Mouse (Mus musculus): Measurements from ENCODE around the gene Col4a2. TPM values are rescaled to one million over a fixed set of nuclear protein-coding genes. Genes with fewer than 3 reads are reported as not detected.
A peak's percentile ranks its signal among the peaks of the same experiment; 100 is the strongest.

Gene Col4a2
- polyA plus RNA-seq, 1 experiment from 2014 or later = 33.8 TPM

GRCm38 (mm10) chr8:11276286-11276685 is 36.3 kb upstream of the Col4a2 start:
- H3K9me3 ChIP-seq (replicated peaks; ENCODE audit: control insufficient read depth, low read length, poor library complexity, severe bottlenecking) = no peaks in the 10 kb centered on the region
- no peaks in the 10 kb centered on the region for H3K27me3 ChIP-seq (ENCODE audit: control insufficient read depth, insufficient read depth, low read depth, low read length)
- WGBS = 85% methylated on average over 5 of the region's 6 CpGs
- no peak for ATAC-seq
- H3K4me1 ChIP-seq (ENCODE audit: control insufficient read depth, insufficient read depth, low read length) = no peaks in the 10 kb centered on the region; the same call in 1 of the 2 replicates
- no peaks in the 10 kb centered on the region for H3K36me3 ChIP-seq (ENCODE audit: control insufficient read depth, insufficient read depth, low read length)
- H3K9ac ChIP-seq (ENCODE audit: low read depth, low read length) = no peak overlapping the region
- H3K4me3 ChIP-seq (ENCODE audit: low read depth, low read length) = no peak overlapping the region
- H3K27ac ChIP-seq (ENCODE audit: low read length) = no peak overlapping the region
- H3K4me2 ChIP-seq (ENCODE audit: low read length) = no peak overlapping the region

GRCm38 (mm10) chr8:11277602-11278051 is 35.0 kb upstream of the Col4a2 start:
- H3K4me2 ChIP-seq (ENCODE audit: low read length) = no peak overlapping the region
- no peaks in the 10 kb centered on the region for H3K27me3 ChIP-seq (ENCODE audit: control insufficient read depth, insufficient read depth, low read depth, low read length)
- H3K4me1 ChIP-seq (ENCODE audit: control insufficient read depth, insufficient read depth, low read length) = peaks cover 3% of the 10 kb centered on the region; the same call in 1 of the 2 replicates
- no peaks in the 10 kb centered on the region for H3K36me3 ChIP-seq (ENCODE audit: control insufficient read depth, insufficient read depth, low read length)
- no peak for ATAC-seq
- peak overlapping the region; percentile 58; the same call in 1 of the 2 replicates for H3K27ac ChIP-seq (ENCODE audit: low read length)
- WGBS = 70% methylated on average over 3 of the region's 3 CpGs
- H3K9ac ChIP-seq (ENCODE audit: low read depth, low read length) = no peak overlapping the region
- H3K9me3 ChIP-seq (replicated peaks; ENCODE audit: control insufficient read depth, low read length, poor library complexity, severe bottlenecking) = no peaks in the 10 kb centered on the region
- no peak overlapping the region for H3K4me3 ChIP-seq (ENCODE audit: low read depth, low read length)

- no peak overlapping the region for H3K4me2 ChIP-seq (ENCODE audit: low read length)
- H3K36me3 ChIP-seq (ENCODE audit: control insufficient read depth, insufficient read depth, low read length) = no peaks in the 10 kb centered on the region
- H3K27me3 ChIP-seq (ENCODE audit: control insufficient read depth, insufficient read depth, low read depth, low read length) = no peaks in the 10 kb centered on the region
- H3K27ac ChIP-seq (ENCODE audit: low read length) = peak overlapping the region; percentile 58; the same call in 1 of the 2 replicates
- H3K9ac ChIP-seq (ENCODE audit: low read depth, low read length) = no peak overlapping the region
- WGBS = 48% methylated on average over 4 of the region's 4 CpGs
- H3K4me3 ChIP-seq (ENCODE audit: low read depth, low read length) = no peak overlapping the region
- H3K9me3 ChIP-seq (replicated peaks; ENCODE audit: control insufficient read depth, low read length, poor library complexity, severe bottlenecking) = no peaks in the 10 kb centered on the region
- peaks cover 5% of the 10 kb centered on the region; the same call in 1 of the 2 replicates for H3K4me1 ChIP-seq (ENCODE audit: control insufficient read depth, insufficient read depth, low read length)
- no peak for ATAC-seq
Measured at GRCm38 (mm10) chr8:11278101-11278611, 34.4 kb upstream of the Col4a2 start.

- Histone ChIP-seq H3K4me2 (ENCODE audit: low read length) (peak overlapping the region; percentile 3; the same call in 1 of the 2 replicates), H3K9me3 (replicated peaks; ENCODE audit: control insufficient read depth, low read length, poor library complexity, severe bottlenecking) (no peaks in the 10 kb centered on the region), H3K36me3 (ENCODE audit: control insufficient read depth, insufficient read depth, low read length) (no peaks in the 10 kb centered on the region), H3K27ac (ENCODE audit: low read length) (no peak overlapping the region), H3K4me1 (ENCODE audit: control insufficient read depth, insufficient read depth, low read length) (peaks cover 6% of the 10 kb centered on the region; the same call in 1 of the 2 replicates), H3K4me3 (ENCODE audit: low read depth, low read length) (no peak overlapping the region), H3K27me3 (ENCODE audit: control insufficient read depth, insufficient read depth, low read depth, low read length) (no peaks in the 10 kb centered on the region), H3K9ac (ENCODE audit: low read depth, low read length) (no peak overlapping the region)
- no peak for ATAC-seq
- WGBS = 60% methylated on average over 20 of the region's 20 CpGs
Measured at GRCm38 (mm10) chr8:11279296-11279826, 33.2 kb upstream of the Col4a2 start.

GRCm38 (mm10) chr8:11280721-11281268 is 31.8 kb upstream of the Col4a2 start:
- Histone ChIP-seq H3K4me1 (ENCODE audit: control insufficient read depth, insufficient read depth, low read length) (peaks cover 6% of the 10 kb centered on the region; the same call in 1 of the 2 replicates), H3K27ac (ENCODE audit: low read length) (no peak overlapping the region), H3K9ac (ENCODE audit: low read depth, low read length) (no peak overlapping the region), H3K4me3 (ENCODE audit: low read depth, low read length) (no peak overlapping the region), H3K27me3 (ENCODE audit: control insufficient read depth, insufficient read depth, low read depth, low read length) (no peaks in the 10 kb centered on the region), H3K9me3 (replicated peaks; ENCODE audit: control insufficient read depth, low read length, poor library complexity, severe bottlenecking) (no peaks in the 10 kb centered on the region), H3K36me3 (ENCODE audit: control insufficient read depth, insufficient read depth, low read length) (no peaks in the 10 kb centered on the region), H3K4me2 (ENCODE audit: low read length) (no peak overlapping the region)
- 67% methylated on average over 10 of the region's 10 CpGs for WGBS
- no peak for ATAC-seq

- H3K27ac ChIP-seq (ENCODE audit: low read length) = no peak overlapping the region
- no peak overlapping the region for H3K4me2 ChIP-seq (ENCODE audit: low read length)
- no peaks in the 10 kb centered on the region for H3K9me3 ChIP-seq (replicated peaks; ENCODE audit: control insufficient read depth, low read length, poor library complexity, severe bottlenecking)
- WGBS = 72% methylated on average over 10 of the region's 10 CpGs
- H3K4me1 ChIP-seq (ENCODE audit: control insufficient read depth, insufficient read depth, low read length) = peaks cover 6% of the 10 kb centered on the region; the same call in 1 of the 2 replicates
- no peak overlapping the region for H3K9ac ChIP-seq (ENCODE audit: low read depth, low read length)
- H3K4me3 ChIP-seq (ENCODE audit: low read depth, low read length) = no peak overlapping the region
- H3K36me3 ChIP-seq (ENCODE audit: control insufficient read depth, insufficient read depth, low read length) = no peaks in the 10 kb centered on the region
- no peak for ATAC-seq
- no peaks in the 10 kb centered on the region for H3K27me3 ChIP-seq (ENCODE audit: control insufficient read depth, insufficient read depth, low read depth, low read length)
Measured at GRCm38 (mm10) chr8:11282139-11282538, 30.5 kb upstream of the Col4a2 start.

GRCm38 (mm10) chr8:11282696-11283095 is 29.9 kb upstream of the Col4a2 start:
- H3K36me3 ChIP-seq (ENCODE audit: control insufficient read depth, insufficient read depth, low read length) = no peaks in the 10 kb centered on the region
- no peak overlapping the region for H3K4me2 ChIP-seq (ENCODE audit: low read length)
- ATAC-seq = no peak
- H3K9ac ChIP-seq (ENCODE audit: low read depth, low read length) = no peak overlapping the region
- H3K4me1 ChIP-seq (ENCODE audit: control insufficient read depth, insufficient read depth, low read length) = peaks cover 6% of the 10 kb centered on the region; the same call in 1 of the 2 replicates
- H3K27ac ChIP-seq (ENCODE audit: low read length) = no peak overlapping the region
- H3K27me3 ChIP-seq (ENCODE audit: control insufficient read depth, insufficient read depth, low read depth, low read length) = no peaks in the 10 kb centered on the region
- H3K9me3 ChIP-seq (replicated peaks; ENCODE audit: control insufficient read depth, low read length, poor library complexity, severe bottlenecking) = no peaks in the 10 kb centered on the region
- no peak overlapping the region for H3K4me3 ChIP-seq (ENCODE audit: low read depth, low read length)
- 65% methylated on average over 7 of the region's 7 CpGs for WGBS

GRCm38 (mm10) chr8:11283217-11283616 is 29.4 kb upstream of the Col4a2 start:
- Histone ChIP-seq H3K4me2 (ENCODE audit: low read length) (no peak overlapping the region), H3K4me3 (ENCODE audit: low read depth, low read length) (no peak overlapping the region), H3K36me3 (ENCODE audit: control insufficient read depth, insufficient read depth, low read length) (no peaks in the 10 kb centered on the region), H3K27me3 (ENCODE audit: control insufficient read depth, insufficient read depth, low read depth, low read length) (no peaks in the 10 kb centered on the region), H3K9ac (ENCODE audit: low read depth, low read length) (0 out of 2 replicates have a peak overlapping the region, but pooled peaks have one; percentile 30), H3K27ac (ENCODE audit: low read length) (no peak overlapping the region; the same call in 1 of the 2 replicates), H3K4me1 (ENCODE audit: control insufficient read depth, insufficient read depth, low read length) (peaks cover 6% of the 10 kb centered on the region; the same call in 1 of the 2 replicates), H3K9me3 (replicated peaks; ENCODE audit: control insufficient read depth, low read length, poor library complexity, severe bottlenecking) (no peaks in the 10 kb centered on the region)
- 32% methylated on average over 10 of the region's 10 CpGs for WGBS
- no peak for ATAC-seq

GRCm38 (mm10) chr8:11285437-11285836 is 27.2 kb upstream of the Col4a2 start:
- Histone ChIP-seq H3K4me2 (ENCODE audit: low read length) (no peak overlapping the region), H3K4me3 (ENCODE audit: low read depth, low read length) (no peak overlapping the region), H3K36me3 (ENCODE audit: control insufficient read depth, insufficient read depth, low read length) (no peaks in the 10 kb centered on the region), H3K9me3 (replicated peaks; ENCODE audit: control insufficient read depth, low read length, poor library complexity, severe bottlenecking) (no peaks in the 10 kb centered on the region), H3K27ac (ENCODE audit: low read length) (no peak overlapping the region), H3K27me3 (ENCODE audit: control insufficient read depth, insufficient read depth, low read depth, low read length) (no peaks in the 10 kb centered on the region), H3K4me1 (ENCODE audit: control insufficient read depth, insufficient read depth, low read length) (peaks cover 6% of the 10 kb centered on the region; the same call in 1 of the 2 replicates), H3K9ac (ENCODE audit: low read depth, low read length) (no peak overlapping the region)
- WGBS = 85% methylated on average over 4 of the region's 4 CpGs
- ATAC-seq = no peak

All from midbrain, embryonic 16.5 days (tissue).